Mouse (Mus musculus): Measurements from ENCODE around the gene Umodl1.

Umodl1 gene

GRCm38 (mm10) chr17:31000897-31001296 is 46.5 kb downstream of the Umodl1 start:
- no peak for DNase-seq (ENCODE audit: low spot score in 2 of 2)

GRCm38 (mm10) chr17:31002613-31003012 is 48.2 kb downstream of the Umodl1 start:
- DNase-seq (ENCODE audit: low spot score in 2 of 2): no peak

GRCm38 (mm10) chr17:31005284-31005683 is 50.8 kb downstream of the Umodl1 start:
- no peak for DNase-seq (ENCODE audit: low spot score in 2 of 2)

GRCm38 (mm10) chr17:31007357-31007756 is 52.9 kb downstream of the Umodl1 start:
- DNase-seq (ENCODE audit: low spot score in 2 of 2): no peak

GRCm38 (mm10) chr17:31008416-31008815 is 54.0 kb downstream of the Umodl1 start:
- no peak for DNase-seq (ENCODE audit: low spot score in 2 of 2)

- DNase-seq (ENCODE audit: low spot score in 2 of 2): peak in 1 of 2 experiments; percentile 30
Measured at GRCm38 (mm10) chr17:31011551-31012394, 57.3 kb downstream of the Umodl1 start.

GRCm38 (mm10) chr17:31018267-31018666 is 63.8 kb downstream of the Umodl1 start:
- DNase-seq (ENCODE audit: low spot score in 2 of 2): peak in 1 of 2 experiments; percentile 74

GRCm38 (mm10) chr17:31019505-31019904 is 65.1 kb downstream of the Umodl1 start:
- peak in 1 of 2 experiments; percentile 65 for DNase-seq (ENCODE audit: low spot score in 2 of 2)

GRCm38 (mm10) chr17:31020078-31020477 is 65.6 kb downstream of the Umodl1 start:
- no peak for DNase-seq (ENCODE audit: low spot score in 2 of 2)

GRCm38 (mm10) chr17:31021276-31021675 is 66.8 kb downstream of the Umodl1 start:
- DNase-seq (ENCODE audit: low spot score in 2 of 2): peak in 1 of 2 experiments; percentile 25

- DNase-seq (ENCODE audit: low spot score in 2 of 2): peak in 1 of 2 experiments; percentile 34
Measured at GRCm38 (mm10) chr17:31024125-31024781, 69.8 kb downstream of the Umodl1 start.

- DNase-seq (ENCODE audit: low spot score in 2 of 2): no peak
Measured at GRCm38 (mm10) chr17:31024782-31025125, 70.3 kb downstream of the Umodl1 start.

GRCm38 (mm10) chr17:31026986-31027385 is 72.5 kb downstream of the Umodl1 start:
- DNase-seq (ENCODE audit: low spot score in 2 of 2): no peak

- DNase-seq (ENCODE audit: low spot score in 2 of 2): peak in 1 of 2 experiments; percentile 31
Measured at GRCm38 (mm10) chr17:31027723-31028122, 73.3 kb downstream of the Umodl1 start.

GRCm38 (mm10) chr17:31028821-31029370 is 74.5 kb downstream of the Umodl1 start:
- no peak for DNase-seq (ENCODE audit: low spot score in 2 of 2)

GRCm38 (mm10) chr17:31029407-31029806 is 75.0 kb downstream of the Umodl1 start:
- no peak for DNase-seq (ENCODE audit: low spot score in 2 of 2)

- DNase-seq (ENCODE audit: low spot score in 2 of 2): no peak
Measured at GRCm38 (mm10) chr17:31032341-31032740, 77.9 kb downstream of the Umodl1 start.

- DNase-seq (ENCODE audit: low spot score in 2 of 2): no peak
Measured at GRCm38 (mm10) chr17:31033251-31033650, 78.8 kb downstream of the Umodl1 start.

- DNase-seq (ENCODE audit: low spot score in 2 of 2): no peak
Measured at GRCm38 (mm10) chr17:31034165-31034564, 79.7 kb downstream of the Umodl1 start.

GRCm38 (mm10) chr17:31034674-31035356 is 80.4 kb downstream of the Umodl1 start:
- DNase-seq (ENCODE audit: low spot score in 2 of 2): no peak

- peak; percentile 54 to 72 for DNase-seq (ENCODE audit: low spot score in 2 of 2)
Measured at GRCm38 (mm10) chr17:31036168-31036876, 81.9 kb downstream of the Umodl1 start.
